Mouse (Mus musculus) stomach, embryonic 16.5 days (tissue): ENCODE data around the gene Jmy. TPM values are rescaled to one million over a fixed set of nuclear protein-coding genes. Genes with fewer than 3 reads are reported as not detected.
A peak's percentile ranks its signal among the peaks of the same experiment; 100 is the strongest.

Experiments used
- ATAC-seq: fragments of 200-750 bp; cut with Nextera tagmentation; 2 replicates; pipeline ENCODE4 v1.8.0; 2017; ENCODE audit warnings: moderate number of reproducible peaks, moderate TSS enrichment; ENCODE audit not compliant: insufficient read depth, low FRiP score
- H3K27ac ChIP-seq: fragments of 300-500 bp; sonication (generic); 2 replicates; pipeline ENCODE4 v1.5.1; 2014; ENCODE audit warnings: low read length
- H3K27me3 ChIP-seq: fragments of 300-500 bp; sonication (generic); 2 replicates; pipeline ENCODE4 v1.6.1; 2014; ENCODE audit warnings: low read length, control low read depth, mixed read lengths; ENCODE audit not compliant: control insufficient read depth, insufficient read depth
- H3K36me3 ChIP-seq: fragments of 300-500 bp; sonication (generic); 2 replicates; pipeline ENCODE4 v1.6.1; 2014; ENCODE audit warnings: low read length; ENCODE audit not compliant: control insufficient read depth, insufficient read depth
- H3K4me1 ChIP-seq: fragments of 300-500 bp; sonication (generic); 2 replicates; pipeline ENCODE4 v1.6.1; 2014; ENCODE audit warnings: low read length, control low read depth, mixed read lengths; ENCODE audit not compliant: control insufficient read depth, insufficient read depth
- H3K4me2 ChIP-seq: fragments of 300-500 bp; sonication (generic); 2 replicates; pipeline ENCODE4 v1.6.1; 2014; ENCODE audit warnings: low read depth, low read length, mixed read lengths
- H3K4me3 ChIP-seq: fragments of 300-500 bp; sonication (generic); replicated peaks from 2 replicates; pipeline ENCODE4 v1.5.1; 2014; ENCODE audit warnings: mild to moderate bottlenecking, low read length
- H3K9ac ChIP-seq: fragments of 300-500 bp; sonication (generic); 2 replicates; pipeline ENCODE4 v1.6.1; 2014; ENCODE audit warnings: low read length
- H3K9me3 ChIP-seq: fragments of 300-500 bp; sonication (generic); replicated peaks from 2 replicates; pipeline ENCODE4 v1.6.1; 2016; ENCODE audit warnings: low read length, control low read depth; ENCODE audit not compliant: control insufficient read depth
- WGBS: fragments of 180-500 bp; shearing (Covaris S2); extraction: QIAGEN DNeasy Blood & Tissue Kit; methylation state at CpG from one replicate; pipeline ENCODE4 v1.1.7; 2014; 5-methylcytosine and 5-hydroxymethylcytosine counted together
- polyA plus RNA-seq: library from polyadenylated mRNA; unstranded; fragments of >200 nt; fragmentation: Nextera tagmentation; extraction: Ambion mirVana; gene quantifications from 2 replicates; pipeline ENCODE4 v1.2.1, GENCODE M21; 2015

Gene Jmy
- polyA plus RNA-seq, 1 experiment from 2014 or later = 2.6 TPM

GRCm38 (mm10) chr13:93484276-93484675 is 15.3 kb downstream of the Jmy start:
- Histone ChIP-seq H3K36me3 (peaks cover 6% of the 10 kb centered on the region; the same call in 1 of the 2 replicates), H3K4me3 (no peak overlapping the region), H3K9me3 (no peaks in the 10 kb centered on the region), H3K4me2 (no peak overlapping the region), H3K27ac (no peak overlapping the region), H3K4me1 (peaks cover 4% of the 10 kb centered on the region; the same call in 1 of the 2 replicates), H3K9ac (no peak overlapping the region), H3K27me3 (no peaks in the 10 kb centered on the region)
- WGBS = 95% methylated on average over 3 of the region's 3 CpGs
- no peak for ATAC-seq

GRCm38 (mm10) chr13:93481110-93481509 is 18.5 kb downstream of the Jmy start:
- Histone ChIP-seq H3K4me3 (no peak overlapping the region), H3K27me3 (no peaks in the 10 kb centered on the region), H3K9me3 (no peaks in the 10 kb centered on the region), H3K4me2 (no peak overlapping the region), H3K27ac (no peak overlapping the region), H3K9ac (no peak overlapping the region), H3K36me3 (peaks cover 6% of the 10 kb centered on the region; the same call in 1 of the 2 replicates), H3K4me1 (no peaks in the 10 kb centered on the region)
- no peak for ATAC-seq
- WGBS = 90% methylated on average over 3 of the region's 3 CpGs

GRCm38 (mm10) chr13:93478344-93478743 is 21.3 kb downstream of the Jmy start:
- Histone ChIP-seq H3K27ac (no peak overlapping the region), H3K4me1 (no peaks in the 10 kb centered on the region), H3K9ac (no peak overlapping the region), H3K27me3 (no peaks in the 10 kb centered on the region), H3K4me2 (no peak overlapping the region), H3K4me3 (no peak overlapping the region), H3K9me3 (no peaks in the 10 kb centered on the region; the same call in 1 of the 2 replicates), H3K36me3 (peaks cover 6% of the 10 kb centered on the region; the same call in 1 of the 2 replicates)
- WGBS = 94% methylated on average over 3 of the region's 3 CpGs
- no peak for ATAC-seq

- H3K4me1 ChIP-seq = no peaks in the 10 kb centered on the region
- H3K9me3 ChIP-seq = no peaks in the 10 kb centered on the region
- no peak overlapping the region for H3K4me3 ChIP-seq
- H3K9ac ChIP-seq = no peak overlapping the region
- no peak for ATAC-seq
- WGBS = 95% methylated on average over 3 of the region's 3 CpGs
- no peak overlapping the region for H3K27ac ChIP-seq
- H3K4me2 ChIP-seq = no peak overlapping the region
- peaks cover 7% of the 10 kb centered on the region; the same call in 1 of the 2 replicates for H3K36me3 ChIP-seq
- H3K27me3 ChIP-seq = no peaks in the 10 kb centered on the region
Observed at GRCm38 (mm10) chr13:93468355-93468754, 31.3 kb downstream of the Jmy start.

GRCm38 (mm10) chr13:93459566-93459965 is 40.0 kb downstream of the Jmy start:
- no peak for ATAC-seq
- no peak overlapping the region for H3K4me3 ChIP-seq
- H3K9me3 ChIP-seq = no peaks in the 10 kb centered on the region
- H3K9ac ChIP-seq = no peak overlapping the region
- no peak overlapping the region for H3K4me2 ChIP-seq
- H3K4me1 ChIP-seq = no peaks in the 10 kb centered on the region
- no peaks in the 10 kb centered on the region for H3K27me3 ChIP-seq
- WGBS = 75% methylated on average over 7 of the region's 7 CpGs
- no peaks in the 10 kb centered on the region for H3K36me3 ChIP-seq
- H3K27ac ChIP-seq = no peak overlapping the region

- Histone ChIP-seq H3K4me2 (no peak overlapping the region), H3K9ac (no peak overlapping the region), H3K4me3 (no peak overlapping the region), H3K36me3 (no peaks in the 10 kb centered on the region), H3K27ac (no peak overlapping the region), H3K27me3 (no peaks in the 10 kb centered on the region), H3K9me3 (no peaks in the 10 kb centered on the region), H3K4me1 (no peaks in the 10 kb centered on the region)
- WGBS = 79% methylated on average over 4 of the region's 4 CpGs
- ATAC-seq = no peak
Observed at GRCm38 (mm10) chr13:93458616-93459015, 41.0 kb downstream of the Jmy start.

GRCm38 (mm10) chr13:93453275-93453674 is 46.3 kb downstream of the Jmy start:
- H3K9me3 ChIP-seq = no peaks in the 10 kb centered on the region
- H3K36me3 ChIP-seq = peaks cover 6% of the 10 kb centered on the region; the same call in 1 of the 2 replicates
- no peaks in the 10 kb centered on the region for H3K27me3 ChIP-seq
- H3K4me3 ChIP-seq = no peak overlapping the region
- H3K27ac ChIP-seq = no peak overlapping the region
- no peak overlapping the region for H3K9ac ChIP-seq
- WGBS = 93% methylated on average over 6 of the region's 6 CpGs
- no peak for ATAC-seq
- no peaks in the 10 kb centered on the region for H3K4me1 ChIP-seq
- H3K4me2 ChIP-seq = no peak overlapping the region

GRCm38 (mm10) chr13:93440167-93440566 is 59.4 kb downstream of the Jmy start:
- no peaks in the 10 kb centered on the region for H3K4me1 ChIP-seq
- H3K4me3 ChIP-seq = no peak overlapping the region
- no peak overlapping the region for H3K4me2 ChIP-seq
- no peaks in the 10 kb centered on the region for H3K9me3 ChIP-seq
- WGBS = 94% methylated on average over 3 of the region's 3 CpGs
- peaks cover 7% of the 10 kb centered on the region for H3K36me3 ChIP-seq
- peak; percentile 33; the same call in 1 of the 2 replicates for ATAC-seq
- no peak overlapping the region for H3K9ac ChIP-seq
- H3K27me3 ChIP-seq = no peaks in the 10 kb centered on the region
- H3K27ac ChIP-seq = no peak overlapping the region

- 90% methylated on average over 1 of the region's 1 CpGs for WGBS
- Histone ChIP-seq H3K9ac (no peak overlapping the region), H3K36me3 (no peaks in the 10 kb centered on the region), H3K4me3 (no peak overlapping the region), H3K9me3 (no peaks in the 10 kb centered on the region), H3K4me2 (no peak overlapping the region), H3K4me1 (no peaks in the 10 kb centered on the region), H3K27ac (no peak overlapping the region), H3K27me3 (no peaks in the 10 kb centered on the region)
- no peak for ATAC-seq
Observed at GRCm38 (mm10) chr13:93429205-93429604, 70.4 kb downstream of the Jmy start.
